Mouse (Mus musculus) inflammation-experienced regulatory T-cells, adult 16 weeks (primary cell): ENCODE data around the gene Tuba8. TPM values are rescaled to one million over a fixed set of nuclear protein-coding genes. Genes with fewer than 3 reads are reported as not detected.

ENCODE experiments used
- polyA plus RNA-seq: library from polyadenylated mRNA; unstranded; fragments of 100-300 nt; shearing (Covaris generic); gene quantifications from one replicate; pipeline ENCODE4 v1.2.1, GENCODE M21; 2017

Gene Tuba8
- 0.24 TPM for polyA plus RNA-seq

DNA sequence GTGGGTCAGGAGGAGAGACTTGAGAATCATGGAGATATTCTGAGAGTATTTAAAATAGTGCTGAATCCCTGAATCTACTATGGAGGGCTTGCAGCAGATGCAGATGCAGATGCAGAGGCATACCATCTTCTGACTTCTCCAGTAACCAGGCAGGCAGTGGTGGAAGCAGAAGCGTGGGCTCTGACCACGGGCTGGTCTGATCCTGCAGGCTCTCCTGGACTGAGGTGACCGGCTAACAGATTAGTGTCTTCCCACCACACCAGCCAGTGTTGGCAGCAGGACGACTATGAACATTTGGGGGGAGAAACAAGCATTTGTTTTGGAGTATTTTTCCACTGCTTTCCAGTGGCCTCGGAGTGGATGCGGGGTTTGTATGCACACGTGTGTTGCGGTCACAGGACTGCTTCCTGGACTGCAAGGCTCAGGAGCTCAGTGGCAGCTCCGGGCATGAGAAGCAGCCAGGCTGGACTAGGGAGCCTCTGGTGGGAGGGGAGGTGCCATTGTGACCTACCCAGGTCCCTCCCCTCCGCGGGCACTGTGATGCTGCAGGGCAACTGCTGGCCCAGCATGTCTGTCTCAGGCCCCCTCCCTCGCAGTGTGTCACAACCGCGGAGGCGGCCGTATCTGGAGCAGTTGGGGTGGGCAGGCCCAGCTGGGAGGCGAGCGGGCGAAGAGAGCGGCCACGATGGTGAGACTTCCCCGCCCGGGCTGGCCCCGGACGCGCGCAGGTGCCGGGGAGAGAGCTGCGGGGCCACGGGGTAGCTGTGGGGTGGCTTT, at the start of gene Tuba8:
Tuba8 (plus strand) TSS at position 548 of the 777 bp plus-strand sequence.

DNA sequence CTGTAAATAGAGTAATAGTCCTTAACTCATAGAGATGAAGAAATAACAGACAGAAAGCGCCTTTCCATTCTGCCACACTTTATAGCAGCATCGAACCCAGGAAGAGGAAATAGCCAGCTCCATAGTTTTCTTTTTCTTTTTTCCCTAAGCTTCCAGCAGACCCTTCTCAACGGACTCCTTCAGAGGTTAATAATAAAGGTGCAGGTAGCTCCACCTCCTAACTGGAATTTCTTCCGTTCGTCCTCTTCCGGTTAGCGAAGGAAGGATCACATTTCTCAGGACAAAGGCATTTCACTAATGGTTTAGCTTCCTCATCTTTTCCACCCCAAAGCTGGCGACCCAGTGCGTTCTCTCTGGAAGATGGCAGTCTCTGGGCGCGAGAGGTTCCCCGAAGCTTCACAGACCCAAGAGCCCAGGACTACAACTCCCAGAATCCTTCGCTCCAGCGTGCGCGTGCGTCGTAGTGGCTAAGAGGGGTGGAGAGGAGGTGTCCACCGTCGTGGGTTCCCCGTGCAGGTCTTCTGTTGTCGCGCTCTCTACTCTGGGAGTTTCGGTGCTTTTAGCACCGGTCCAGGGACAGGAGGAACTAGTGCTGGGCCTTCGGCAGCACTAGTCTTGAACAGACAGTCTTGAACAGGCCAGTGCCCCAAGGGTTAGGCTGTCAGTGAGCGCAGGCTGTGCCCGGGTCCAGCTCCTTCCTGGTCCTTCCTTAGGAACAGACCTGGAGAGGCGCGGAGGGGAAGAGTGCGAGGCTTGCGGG, 26.9 kb upstream of the Tuba8 start, which contains the start of gene Pex26:
Pex26 (plus strand) TSS at position 254 of the 760 bp plus-strand sequence.

DNA sequence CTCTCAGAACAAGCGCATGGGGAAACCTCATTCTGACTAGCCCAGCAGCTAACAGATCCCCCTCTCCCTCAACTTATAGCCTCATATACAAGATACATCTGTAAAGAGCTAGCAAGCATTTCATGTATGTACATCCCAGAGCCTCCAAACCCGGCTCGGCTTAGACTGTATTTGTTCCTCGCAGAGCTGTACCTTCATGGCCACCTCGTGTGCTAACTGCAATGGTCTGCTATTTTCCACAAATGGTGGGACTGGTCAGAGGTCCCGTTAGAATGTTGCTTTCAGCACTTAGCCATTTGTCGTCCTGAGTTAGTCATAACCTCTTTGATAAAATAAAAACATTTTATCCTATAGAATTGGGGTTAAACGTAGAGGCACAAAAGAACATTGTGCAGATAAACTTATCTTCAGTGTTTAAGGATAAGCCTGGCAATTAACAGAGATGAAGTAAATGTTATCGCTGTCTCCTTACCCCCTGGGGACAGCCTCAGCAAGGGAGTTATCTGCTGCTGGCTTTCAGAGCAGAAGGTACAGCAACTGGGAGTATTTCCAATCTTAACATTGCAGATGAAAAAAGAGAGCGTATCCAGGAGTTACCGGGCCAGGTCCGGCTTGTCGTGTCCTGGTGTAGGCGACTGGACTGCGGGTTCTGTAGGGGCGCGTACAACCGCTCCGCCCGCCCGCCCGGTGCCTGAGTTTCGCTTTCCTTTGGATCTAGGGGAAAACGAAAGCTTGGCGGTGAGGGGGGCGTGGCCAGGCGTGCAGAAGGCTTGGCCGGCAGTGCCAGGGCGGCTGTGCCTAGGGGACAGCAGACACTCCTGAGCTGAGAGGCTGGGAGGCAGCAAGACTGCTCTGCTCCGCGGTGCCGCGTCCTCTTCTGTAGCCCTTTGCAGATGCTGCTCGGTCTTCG, 34.9 kb downstream of the Tuba8 start, which contains the start of gene Usp18:
Usp18 (plus strand) TSS at position 780 of the 910 bp plus-strand sequence.

Other genes with a start within 250 kb of the Tuba8 start
- 8.3 TPM for gene Mical3, start 79.7 kb upstream of the Tuba8 start, polyA plus RNA-seq
- gene Pex26, start 27.0 kb upstream of the Tuba8 start, polyA plus RNA-seq, result 11.5 TPM
- 85.5 TPM for gene Usp18, start 35.2 kb downstream of the Tuba8 start, polyA plus RNA-seq
- 0.17 TPM for gene Slc6a13, start 89.5 kb downstream of the Tuba8 start, polyA plus RNA-seq
- not detected for gene Slc6a12, start 132.4 kb downstream of the Tuba8 start, polyA plus RNA-seq